Mouse (Mus musculus) hindbrain, embryonic 15.5 days (tissue): ENCODE data around the gene Them7. TPM values are rescaled to one million over a fixed set of nuclear protein-coding genes. Genes with fewer than 3 reads are reported as not detected.

Source experiments
- ATAC-seq: fragments of 200-750 bp; cut with Nextera tagmentation; 2 replicates; pipeline ENCODE4 v1.8.0; 2017; ENCODE audit warnings: low read depth, moderate number of reproducible peaks, moderate TSS enrichment; ENCODE audit not compliant: low FRiP score
- H3K27ac ChIP-seq: fragments of 300-500 bp; sonication (generic); replicated peaks from 2 replicates; pipeline ENCODE4 v1.5.1; 2015; ENCODE audit warnings: mild to moderate bottlenecking, inconsistent platforms
- H3K27me3 ChIP-seq: fragments of 300-500 bp; sonication (generic); 2 replicates; pipeline ENCODE4 v1.6.1; 2015; ENCODE audit warnings: control low read depth, inconsistent platforms
- H3K36me3 ChIP-seq: fragments of 300-500 bp; sonication (generic); 2 replicates; pipeline ENCODE4 v1.6.1; 2015; ENCODE audit warnings: control low read depth, inconsistent platforms
- H3K4me1 ChIP-seq: fragments of 300-500 bp; sonication (generic); replicated peaks from 2 replicates; pipeline ENCODE4 v1.6.1; 2015; ENCODE audit warnings: control low read depth, inconsistent platforms
- H3K4me2 ChIP-seq: fragments of 300-500 bp; sonication (generic); 2 replicates; pipeline ENCODE4 v1.6.1; 2015; ENCODE audit warnings: moderate library complexity, mild to moderate bottlenecking, inconsistent platforms
- H3K4me3 ChIP-seq: fragments of 300-500 bp; sonication (generic); 2 replicates; pipeline ENCODE4 v1.5.1; 2015; ENCODE audit warnings: mild to moderate bottlenecking, inconsistent platforms
- H3K9ac ChIP-seq: fragments of 300-500 bp; sonication (generic); 2 replicates; pipeline ENCODE4 v1.6.1; 2015; ENCODE audit warnings: inconsistent platforms
- H3K9me3 ChIP-seq: fragments of 300-500 bp; sonication (generic); 2 replicates; pipeline ENCODE4 v1.6.1; 2016; ENCODE audit warnings: control low read depth, inconsistent platforms
- WGBS: fragments of 180-500 bp; shearing (Covaris S2); methylation state at CpG from one replicate; pipeline ENCODE4 v1.1.7; 2015; 5-methylcytosine and 5-hydroxymethylcytosine counted together
- polyA plus RNA-seq: library from polyadenylated mRNA; unstranded; fragments of >200 nt; fragmentation: Nextera tagmentation; extraction: Ambion mirVana; gene quantifications from 2 replicates; pipeline ENCODE4 v1.2.1, GENCODE M21; 2015

The Them7 gene
- polyA plus RNA-seq, 1 experiment from 2014 or later: 0.09 TPM

DNA sequence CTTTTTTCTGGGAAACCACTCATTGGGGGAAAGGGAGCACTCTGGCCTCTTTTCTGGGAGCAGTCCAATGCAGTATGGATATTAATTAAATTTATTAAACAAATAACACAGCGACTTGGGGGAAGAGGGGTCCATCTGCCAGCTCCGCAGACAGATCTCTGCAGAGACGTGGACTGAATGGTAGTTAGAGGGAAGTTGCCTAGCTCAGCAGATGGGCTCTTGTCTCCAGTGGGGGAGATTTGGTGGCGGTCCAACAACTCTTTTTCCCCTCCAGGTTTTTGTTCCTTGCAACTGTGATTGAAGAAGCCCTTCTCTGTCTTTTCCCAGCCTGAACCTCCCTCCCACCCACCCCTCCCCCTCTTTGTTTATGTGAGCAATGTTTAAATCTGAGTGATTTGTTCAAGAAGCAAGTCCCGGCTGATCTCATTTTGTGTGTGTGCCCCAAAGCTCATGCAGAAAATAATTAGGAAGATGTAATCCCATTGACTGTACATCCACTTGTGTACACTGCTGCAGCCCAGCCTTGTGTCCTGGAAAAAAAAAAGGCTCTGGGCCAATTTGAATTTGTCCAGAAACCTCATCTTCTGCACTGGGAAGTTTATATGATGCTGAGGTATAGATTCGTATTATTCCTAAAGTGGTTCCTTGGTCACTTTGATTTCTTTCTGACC lies 58.4 kb downstream of the Them7 start:
- no peak overlapping the region for H3K4me3 ChIP-seq
- no peaks in the 10 kb centered on the region for H3K36me3 ChIP-seq
- WGBS: 16% methylated on average over 6 of the region's 6 CpGs
- H3K4me2 ChIP-seq: 0 out of 2 replicates have a peak overlapping the region, but pooled peaks have one; percentile 0
- no peaks in the 10 kb centered on the region; the same call in 1 of the 2 replicates for H3K27me3 ChIP-seq
- no peak overlapping the region for H3K9ac ChIP-seq
- peak; percentile 94 for ATAC-seq
- H3K9me3 ChIP-seq: no peaks in the 10 kb centered on the region
- H3K27ac ChIP-seq: peak overlapping the region; percentile 60
- peaks cover 15% of the 10 kb centered on the region; the same call in 1 of the 2 replicates for H3K4me1 ChIP-seq

- no peak overlapping the region for H3K4me3 ChIP-seq
- no peaks in the 10 kb centered on the region for H3K9me3 ChIP-seq
- no peak overlapping the region for H3K4me2 ChIP-seq
- H3K27me3 ChIP-seq: no peaks in the 10 kb centered on the region; the same call in 1 of the 2 replicates
- H3K36me3 ChIP-seq: no peaks in the 10 kb centered on the region
- H3K27ac ChIP-seq: no peak overlapping the region
- H3K4me1 ChIP-seq: peaks cover 15% of the 10 kb centered on the region; the same call in 1 of the 2 replicates
- H3K9ac ChIP-seq: no peak overlapping the region
- no peak for ATAC-seq
These were observed 59.7 kb downstream of the Them7 start for GRCm38 (mm10) chr2:105283811-105284210.

GRCm38 (mm10) chr2:105284855-105285254 lies 60.7 kb downstream of the Them7 start:
- Histone ChIP-seq H3K4me3 (no peak overlapping the region), H3K9ac (no peak overlapping the region), H3K4me1 (peaks cover 15% of the 10 kb centered on the region; the same call in 1 of the 2 replicates), H3K27me3 (no peaks in the 10 kb centered on the region), H3K27ac (no peak overlapping the region), H3K9me3 (no peaks in the 10 kb centered on the region), H3K36me3 (no peaks in the 10 kb centered on the region), H3K4me2 (no peak overlapping the region)
- no peak for ATAC-seq
- 66% methylated on average over 4 of the region's 4 CpGs for WGBS

DNA sequence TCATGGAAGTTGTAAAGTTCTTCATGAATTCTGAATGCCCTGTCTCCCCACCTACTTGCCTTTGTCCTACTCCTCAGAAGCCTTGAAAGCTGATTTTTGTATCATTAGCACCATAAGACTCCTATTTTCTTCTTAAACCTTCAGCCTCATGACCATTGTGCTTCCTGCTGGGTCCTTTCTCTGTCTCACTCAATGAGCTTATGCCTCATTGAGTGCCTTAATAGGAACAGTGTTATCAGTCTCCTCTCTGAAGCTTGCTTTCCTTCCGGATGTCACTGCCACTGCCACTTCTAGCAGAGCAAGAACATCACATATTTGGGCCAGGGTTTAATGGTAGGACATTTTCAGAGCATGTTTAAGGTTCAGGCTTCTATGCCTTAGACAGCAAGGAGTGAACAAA lies 71.7 kb downstream of the Them7 start:
- peaks cover 4% of the 10 kb centered on the region; the same call in 1 of the 2 replicates for H3K27me3 ChIP-seq

GRCm38 (mm10) chr2:105298888-105299287 lies 74.8 kb downstream of the Them7 start:
- ATAC-seq: no peak
- WGBS: 92% methylated on average over 1 of the region's 1 CpGs

More for the DNA sequence above, 71.7 kb downstream of the Them7 start:
- 0 out of 2 replicates have a peak, but pooled peaks cover 3% of the 10 kb centered on the region for H3K4me1 ChIP-seq
- H3K27ac ChIP-seq: no peak overlapping the region
- no peaks in the 10 kb centered on the region for H3K9me3 ChIP-seq
- ATAC-seq: no peak
- H3K4me3 ChIP-seq: no peak overlapping the region
- no peak overlapping the region for H3K9ac ChIP-seq
- no peaks in the 10 kb centered on the region for H3K36me3 ChIP-seq
- H3K4me2 ChIP-seq: no peak overlapping the region
- 28% methylated on average over 1 of the region's 1 CpGs for WGBS

DNA sequence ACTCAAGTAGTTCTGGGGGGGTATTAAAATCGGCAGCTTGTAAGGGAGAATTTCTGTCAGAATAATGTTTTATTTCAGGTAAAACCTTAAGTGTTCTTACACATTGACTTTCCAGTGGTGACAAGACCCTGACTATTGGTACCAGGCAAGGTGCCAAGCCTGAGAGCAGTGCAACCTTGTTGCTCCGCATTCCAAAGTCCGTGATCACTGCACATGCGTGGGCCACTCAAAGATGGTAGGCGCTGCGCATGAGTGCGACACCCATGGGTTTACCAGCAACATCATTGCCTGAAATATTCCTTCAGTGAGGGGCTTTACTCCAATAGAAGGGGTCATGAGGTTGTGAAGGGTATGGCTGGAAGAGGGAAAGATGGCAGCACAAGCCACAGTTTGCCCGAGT lies 77.0 kb downstream of the Them7 start:
- Histone ChIP-seq H3K36me3 (no peaks in the 10 kb centered on the region), H3K4me3 (no peak overlapping the region), H3K4me2 (no peak overlapping the region), H3K27me3 (peaks cover 4% of the 10 kb centered on the region; the same call in 1 of the 2 replicates), H3K27ac (no peak overlapping the region), H3K4me1 (no peaks in the 10 kb centered on the region), H3K9me3 (no peaks in the 10 kb centered on the region), H3K9ac (no peak overlapping the region)
- ATAC-seq: no peak
- 92% methylated on average over 8 of the region's 8 CpGs for WGBS

More at GRCm38 (mm10) chr2:105298888-105299287, 74.8 kb downstream of the Them7 start:
- no peak overlapping the region for H3K27ac ChIP-seq
- H3K36me3 ChIP-seq: no peaks in the 10 kb centered on the region
- 0 out of 2 replicates have a peak, but pooled peaks cover 3% of the 10 kb centered on the region for H3K4me1 ChIP-seq
- H3K9ac ChIP-seq: no peak overlapping the region
- H3K4me2 ChIP-seq: no peak overlapping the region
- no peak overlapping the region for H3K4me3 ChIP-seq
- H3K27me3 ChIP-seq: peaks cover 4% of the 10 kb centered on the region; the same call in 1 of the 2 replicates
- H3K9me3 ChIP-seq: no peaks in the 10 kb centered on the region

GRCm38 (mm10) chr2:105301531-105301930 lies 77.4 kb downstream of the Them7 start:
- Histone ChIP-seq H3K9ac (no peak overlapping the region), H3K27ac (no peak overlapping the region), H3K4me2 (no peak overlapping the region), H3K4me1 (no peaks in the 10 kb centered on the region), H3K27me3 (peaks cover 4% of the 10 kb centered on the region; the same call in 1 of the 2 replicates), H3K4me3 (no peak overlapping the region), H3K36me3 (no peaks in the 10 kb centered on the region), H3K9me3 (no peaks in the 10 kb centered on the region)
- 0 out of 2 replicates have a peak, but pooled peaks have one; percentile 46 for ATAC-seq
- WGBS: 49% methylated on average over 10 of the region's 10 CpGs

DNA sequence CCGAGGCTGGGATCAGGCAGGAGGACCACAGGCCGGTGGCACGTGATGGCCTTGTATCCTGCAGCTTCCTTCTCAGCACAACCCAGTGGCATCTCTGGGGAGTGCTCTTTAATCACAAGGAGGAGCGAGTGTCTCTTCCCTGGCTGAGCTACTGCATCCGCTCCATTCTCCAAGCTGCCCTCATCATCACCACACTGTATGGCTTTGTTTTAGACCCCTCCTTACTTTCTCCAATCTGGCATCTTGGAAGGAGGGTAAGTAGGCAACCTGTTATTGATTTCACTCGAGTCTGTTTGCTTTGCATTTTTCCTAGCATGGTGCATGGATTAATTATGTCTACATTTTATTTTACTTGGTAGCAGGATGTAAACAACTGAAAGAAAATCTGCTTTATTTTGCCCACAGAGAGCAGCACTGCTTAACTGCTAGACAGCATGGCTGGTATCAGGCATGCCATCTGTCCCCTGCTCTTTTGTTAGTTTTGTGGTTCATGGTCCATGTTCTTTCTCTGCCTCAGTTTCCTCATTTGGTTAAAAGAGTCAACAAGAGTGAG lies 79.9 kb downstream of the Them7 start:
- H3K9me3 ChIP-seq: no peaks in the 10 kb centered on the region
- no peak overlapping the region for H3K4me2 ChIP-seq
- no peak overlapping the region for H3K9ac ChIP-seq
- ATAC-seq: 0 out of 2 replicates have a peak, but pooled peaks have one; percentile 23
- H3K27me3 ChIP-seq: peaks cover 4% of the 10 kb centered on the region; the same call in 1 of the 2 replicates
- H3K4me1 ChIP-seq: no peaks in the 10 kb centered on the region
- 60% methylated on average over 6 of the region's 6 CpGs for WGBS
- no peak overlapping the region for H3K4me3 ChIP-seq
- no peaks in the 10 kb centered on the region for H3K36me3 ChIP-seq
- no peak overlapping the region for H3K27ac ChIP-seq

GRCm38 (mm10) chr2:105305876-105306275 lies 81.8 kb downstream of the Them7 start:
- WGBS: 94% methylated on average over 6 of the region's 6 CpGs
- Histone ChIP-seq H3K9me3 (no peaks in the 10 kb centered on the region), H3K27me3 (no peaks in the 10 kb centered on the region), H3K4me1 (no peaks in the 10 kb centered on the region), H3K4me3 (no peak overlapping the region), H3K4me2 (no peak overlapping the region), H3K9ac (no peak overlapping the region), H3K27ac (no peak overlapping the region), H3K36me3 (no peaks in the 10 kb centered on the region)
- no peak for ATAC-seq

- peak overlapping the region; percentile 18 for H3K27ac ChIP-seq
- H3K4me2 ChIP-seq: peak overlapping the region; percentile 29
- no peaks in the 10 kb centered on the region for H3K9me3 ChIP-seq
- no peaks in the 10 kb centered on the region for H3K36me3 ChIP-seq
- 0 out of 2 replicates have a peak, but pooled peaks have one; percentile 13 for ATAC-seq
- H3K4me1 ChIP-seq: peaks cover 13% of the 10 kb centered on the region
- H3K9ac ChIP-seq: no peak overlapping the region
- WGBS: 45% methylated on average over 13 of the region's 13 CpGs
- H3K4me3 ChIP-seq: no peak overlapping the region
- H3K27me3 ChIP-seq: 0 out of 2 replicates have a peak, but pooled peaks cover 9% of the 10 kb centered on the region
These were observed 87.3 kb downstream of the Them7 start for GRCm38 (mm10) chr2:105311414-105311813.

- no peak overlapping the region for H3K9ac ChIP-seq
- 0 out of 2 replicates have a peak, but pooled peaks cover 9% of the 10 kb centered on the region for H3K27me3 ChIP-seq
- peak; percentile 78 for ATAC-seq
- no peak overlapping the region for H3K4me3 ChIP-seq
- H3K9me3 ChIP-seq: no peaks in the 10 kb centered on the region
- peaks cover 14% of the 10 kb centered on the region for H3K4me1 ChIP-seq
- WGBS: 5% methylated on average over 7 of the region's 7 CpGs
- peak overlapping the region; percentile 29 for H3K4me2 ChIP-seq
- H3K27ac ChIP-seq: peak overlapping the region; percentile 18; the same call in 1 of the 2 replicates
- H3K36me3 ChIP-seq: no peaks in the 10 kb centered on the region
These were observed 87.9 kb downstream of the Them7 start for GRCm38 (mm10) chr2:105311991-105312390.

- H3K4me3 ChIP-seq: no peak overlapping the region
- no peaks in the 10 kb centered on the region for H3K36me3 ChIP-seq
- WGBS: 64% methylated on average over 3 of the region's 3 CpGs
- H3K9ac ChIP-seq: no peak overlapping the region
- ATAC-seq: no peak
- no peak overlapping the region for H3K4me2 ChIP-seq
- no peak overlapping the region for H3K27ac ChIP-seq
- 0 out of 2 replicates have a peak, but pooled peaks cover 9% of the 10 kb centered on the region for H3K27me3 ChIP-seq
- peaks cover 22% of the 10 kb centered on the region for H3K4me1 ChIP-seq
- H3K9me3 ChIP-seq: no peaks in the 10 kb centered on the region
These were observed 89.0 kb downstream of the Them7 start for GRCm38 (mm10) chr2:105313077-105313476.
